Mouse (Mus musculus) liver, postnatal 0 days (tissue): ENCODE results near the gene Agbl4.

ENCODE experiments used
- CTCF ChIP-seq: sonication (generic); IDR thresholded peaks from 2 replicates; pipeline ENCODE4 v1.5.1; 2016; ENCODE audit warnings: antibody characterized with exemption, low read depth
- EP300 ChIP-seq: IDR thresholded peaks from 2 replicates; pipeline ENCODE4 v1.6.1; 2016; ENCODE audit warnings: antibody characterized with exemption, low read depth, mild to moderate bottlenecking

DNA sequence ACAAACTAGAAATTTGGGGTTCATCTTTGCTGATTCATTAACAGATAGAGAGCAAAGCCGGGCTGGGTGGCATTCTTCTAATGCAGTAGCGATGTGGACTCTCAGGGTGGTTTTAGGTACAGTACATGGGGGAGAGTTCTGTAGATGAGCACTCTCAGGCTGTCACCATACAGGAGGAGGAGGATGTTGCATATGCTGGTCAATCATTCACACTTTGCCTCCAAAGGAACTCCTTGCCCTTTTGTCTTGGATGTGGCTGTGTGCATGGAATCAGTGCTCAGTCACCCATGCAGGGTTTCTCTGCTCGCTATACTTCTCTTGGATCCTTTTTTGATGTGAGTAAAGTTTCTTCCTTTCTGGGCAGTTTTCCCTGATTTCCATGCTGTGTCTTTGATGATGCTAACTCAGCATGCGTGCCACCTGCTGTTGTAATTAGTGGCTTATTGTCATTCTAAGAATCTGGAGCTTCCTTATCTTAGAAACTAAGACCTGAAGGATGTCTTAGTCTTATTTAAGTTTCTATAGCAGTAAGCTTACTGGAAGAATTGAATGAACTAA, 200.3 kb downstream of the Agbl4 start:
- TF ChIP-seq CTCF (no peak), EP300 (no peak)
